Mouse (Mus musculus) intestine, embryonic 15.5 days (tissue): ENCODE measurements around the gene Hs2st1. TPM values are rescaled to one million over a fixed set of nuclear protein-coding genes. Genes with fewer than 3 reads are reported as not detected.
A peak's percentile ranks its signal among the peaks of the same experiment; 100 is the strongest.

ENCODE experiments used
- ATAC-seq: fragments of 200-750 bp; cut with Nextera tagmentation; 2 replicates; pipeline ENCODE4 v1.8.0; 2017; ENCODE audit warnings: moderate TSS enrichment, moderate library complexity
- H3K27ac ChIP-seq: fragments of 300-500 bp; sonication (generic); 2 replicates; pipeline ENCODE4 v1.5.1; 2015; ENCODE audit warnings: mild to moderate bottlenecking, inconsistent platforms
- H3K27me3 ChIP-seq: fragments of 300-500 bp; sonication (generic); replicated peaks from 2 replicates; pipeline ENCODE4 v1.6.1; 2015; ENCODE audit warnings: inconsistent platforms
- H3K36me3 ChIP-seq: fragments of 300-500 bp; sonication (generic); 2 replicates; pipeline ENCODE4 v1.6.1; 2015; ENCODE audit warnings: inconsistent platforms
- H3K4me1 ChIP-seq: fragments of 300-500 bp; sonication (generic); replicated peaks from 2 replicates; pipeline ENCODE4 v1.6.1; 2015; ENCODE audit warnings: inconsistent platforms
- H3K4me2 ChIP-seq: fragments of 300-500 bp; sonication (generic); replicated peaks from 2 replicates; pipeline ENCODE4 v1.6.1; 2015; ENCODE audit warnings: mild to moderate bottlenecking, inconsistent platforms
- H3K4me3 ChIP-seq: fragments of 300-500 bp; sonication (generic); replicated peaks from 2 replicates; pipeline ENCODE4 v1.5.1; 2015; ENCODE audit warnings: inconsistent platforms
- H3K9ac ChIP-seq: fragments of 300-500 bp; sonication (generic); 2 replicates; pipeline ENCODE4 v1.6.1; 2015; ENCODE audit warnings: inconsistent platforms
- H3K9me3 ChIP-seq: fragments of 300-500 bp; sonication (generic); 2 replicates; pipeline ENCODE4 v1.6.1; 2016; ENCODE audit warnings: inconsistent platforms
- WGBS: fragments of 180-500 bp; shearing (Covaris S2); methylation state at CpG from one replicate; pipeline ENCODE4 v1.1.7; 2015; 5-methylcytosine and 5-hydroxymethylcytosine counted together
- polyA plus RNA-seq: library from polyadenylated mRNA; unstranded; fragments of >200 nt; fragmentation: Nextera tagmentation; extraction: Ambion mirVana; gene quantifications from 2 replicates; pipeline ENCODE4 v1.2.1, GENCODE M21; 2015

The Hs2st1 gene
- polyA plus RNA-seq, 1 experiment from 2014 or later: 10.3 TPM

GRCm38 (mm10) chr3:144545152-144545551 lies 24.8 kb downstream of the Hs2st1 start:
- 87% methylated on average over 7 of the region's 7 CpGs for WGBS
- no peak for ATAC-seq

GRCm38 (mm10) chr3:144541906-144542438 lies 28.0 kb downstream of the Hs2st1 start:
- no peak overlapping the region for H3K4me3 ChIP-seq
- WGBS: 67% methylated on average over 6 of the region's 6 CpGs
- no peak overlapping the region for H3K4me2 ChIP-seq
- H3K9me3 ChIP-seq: no peaks in the 10 kb centered on the region
- no peaks in the 10 kb centered on the region for H3K36me3 ChIP-seq
- no peaks in the 10 kb centered on the region for H3K27me3 ChIP-seq
- H3K4me1 ChIP-seq: peaks cover 14% of the 10 kb centered on the region
- no peak overlapping the region for H3K27ac ChIP-seq
- no peak overlapping the region for H3K9ac ChIP-seq
- ATAC-seq: no peak

More at GRCm38 (mm10) chr3:144545152-144545551, 24.8 kb downstream of the Hs2st1 start:
- Histone ChIP-seq H3K4me2 (no peak overlapping the region), H3K27ac (no peak overlapping the region), H3K9me3 (no peaks in the 10 kb centered on the region), H3K4me1 (peaks cover 9% of the 10 kb centered on the region), H3K27me3 (no peaks in the 10 kb centered on the region), H3K36me3 (no peaks in the 10 kb centered on the region), H3K9ac (no peak overlapping the region), H3K4me3 (no peak overlapping the region)

- Histone ChIP-seq H3K9me3 (no peaks in the 10 kb centered on the region), H3K36me3 (no peaks in the 10 kb centered on the region), H3K4me3 (no peak overlapping the region), H3K9ac (no peak overlapping the region), H3K4me2 (no peak overlapping the region), H3K27ac (no peak overlapping the region), H3K4me1 (peaks cover 14% of the 10 kb centered on the region), H3K27me3 (no peaks in the 10 kb centered on the region)
- WGBS: 71% methylated on average over 3 of the region's 3 CpGs
- ATAC-seq: no peak
Measured at GRCm38 (mm10) chr3:144540805-144541204, 29.2 kb downstream of the Hs2st1 start.

GRCm38 (mm10) chr3:144539051-144539450 lies 30.9 kb downstream of the Hs2st1 start:
- Histone ChIP-seq H3K9ac (no peak overlapping the region), H3K4me3 (no peak overlapping the region), H3K36me3 (no peaks in the 10 kb centered on the region), H3K27ac (no peak overlapping the region), H3K9me3 (no peaks in the 10 kb centered on the region), H3K4me2 (no peak overlapping the region), H3K4me1 (peaks cover 14% of the 10 kb centered on the region), H3K27me3 (no peaks in the 10 kb centered on the region)
- WGBS: 46% methylated on average over 3 of the region's 3 CpGs
- ATAC-seq: no peak

- Histone ChIP-seq H3K9ac (no peak overlapping the region), H3K4me2 (no peak overlapping the region), H3K36me3 (no peaks in the 10 kb centered on the region), H3K27ac (no peak overlapping the region), H3K9me3 (no peaks in the 10 kb centered on the region), H3K27me3 (no peaks in the 10 kb centered on the region), H3K4me3 (no peak overlapping the region), H3K4me1 (peaks cover 13% of the 10 kb centered on the region)
- 79% methylated on average over 7 of the region's 7 CpGs for WGBS
- ATAC-seq: peak; percentile 62; the same call in 1 of the 2 replicates
Measured at GRCm38 (mm10) chr3:144537078-144537855, 32.7 kb downstream of the Hs2st1 start.

- Histone ChIP-seq H3K4me2 (no peak overlapping the region), H3K4me3 (no peak overlapping the region), H3K36me3 (no peaks in the 10 kb centered on the region), H3K27ac (no peak overlapping the region), H3K4me1 (peaks cover 9% of the 10 kb centered on the region; the same call in 1 of the 2 replicates), H3K9ac (no peak overlapping the region), H3K9me3 (no peaks in the 10 kb centered on the region), H3K27me3 (no peaks in the 10 kb centered on the region)
- WGBS: 92% methylated on average over 4 of the region's 4 CpGs
- ATAC-seq: no peak
Measured at GRCm38 (mm10) chr3:144535056-144535455, 34.9 kb downstream of the Hs2st1 start.

- H3K4me3 ChIP-seq: no peak overlapping the region
- WGBS: 40% methylated on average over 5 of the region's 5 CpGs
- peak; percentile 34; the same call in 1 of the 2 replicates for ATAC-seq
- H3K4me2 ChIP-seq: no peak overlapping the region
- H3K27me3 ChIP-seq: no peaks in the 10 kb centered on the region
- H3K36me3 ChIP-seq: no peaks in the 10 kb centered on the region
- no peaks in the 10 kb centered on the region for H3K9me3 ChIP-seq
- H3K27ac ChIP-seq: no peak overlapping the region
- H3K9ac ChIP-seq: no peak overlapping the region
- H3K4me1 ChIP-seq: 0 out of 2 replicates have a peak, but pooled peaks cover 2% of the 10 kb centered on the region
Measured at GRCm38 (mm10) chr3:144531023-144531422, 39.0 kb downstream of the Hs2st1 start.

GRCm38 (mm10) chr3:144527918-144528317 lies 42.1 kb downstream of the Hs2st1 start:
- 88% methylated on average over 7 of the region's 7 CpGs for WGBS
- Histone ChIP-seq H3K9me3 (no peaks in the 10 kb centered on the region), H3K4me1 (0 out of 2 replicates have a peak, but pooled peaks cover 2% of the 10 kb centered on the region), H3K9ac (no peak overlapping the region), H3K27ac (no peak overlapping the region), H3K36me3 (no peaks in the 10 kb centered on the region), H3K4me3 (no peak overlapping the region), H3K4me2 (no peak overlapping the region), H3K27me3 (no peaks in the 10 kb centered on the region)
- no peak for ATAC-seq

GRCm38 (mm10) chr3:144519581-144520272 lies 50.3 kb downstream of the Hs2st1 start:
- no peak overlapping the region for H3K9ac ChIP-seq
- H3K4me2 ChIP-seq: no peak overlapping the region
- peaks cover 3% of the 10 kb centered on the region; the same call in 1 of the 2 replicates for H3K4me1 ChIP-seq
- H3K27me3 ChIP-seq: no peaks in the 10 kb centered on the region
- H3K9me3 ChIP-seq: no peaks in the 10 kb centered on the region
- no peak overlapping the region for H3K4me3 ChIP-seq
- no peak overlapping the region for H3K27ac ChIP-seq
- no peaks in the 10 kb centered on the region for H3K36me3 ChIP-seq
- no peak for ATAC-seq
- WGBS: 32% methylated on average over 10 of the region's 10 CpGs

- Histone ChIP-seq H3K36me3 (no peaks in the 10 kb centered on the region), H3K4me1 (peaks cover 5% of the 10 kb centered on the region; the same call in 1 of the 2 replicates), H3K9ac (no peak overlapping the region), H3K27me3 (no peaks in the 10 kb centered on the region), H3K4me3 (no peak overlapping the region), H3K27ac (no peak overlapping the region), H3K4me2 (no peak overlapping the region), H3K9me3 (no peaks in the 10 kb centered on the region)
- WGBS: 19% methylated on average over 5 of the region's 5 CpGs
- ATAC-seq: no peak
Measured at GRCm38 (mm10) chr3:144518917-144519316, 51.1 kb downstream of the Hs2st1 start.

- ATAC-seq: no peak
- Histone ChIP-seq H3K4me2 (no peak overlapping the region), H3K27ac (no peak overlapping the region), H3K9ac (no peak overlapping the region), H3K36me3 (no peaks in the 10 kb centered on the region), H3K9me3 (no peaks in the 10 kb centered on the region), H3K4me3 (no peak overlapping the region), H3K4me1 (peaks cover 10% of the 10 kb centered on the region; the same call in 1 of the 2 replicates), H3K27me3 (no peaks in the 10 kb centered on the region)
- 75% methylated on average over 7 of the region's 7 CpGs for WGBS
Measured at GRCm38 (mm10) chr3:144515286-144515685, 54.7 kb downstream of the Hs2st1 start.

- H3K9me3 ChIP-seq: no peaks in the 10 kb centered on the region
- H3K4me1 ChIP-seq: peaks cover 7% of the 10 kb centered on the region; the same call in 1 of the 2 replicates
Measured at GRCm38 (mm10) chr3:144514122-144514505, 55.9 kb downstream of the Hs2st1 start.

More at GRCm38 (mm10) chr3:144514122-144514505, 55.9 kb downstream of the Hs2st1 start:
- no peak for ATAC-seq
- no peaks in the 10 kb centered on the region for H3K36me3 ChIP-seq
- H3K9ac ChIP-seq: no peak overlapping the region
- no peak overlapping the region for H3K4me3 ChIP-seq
- no peak overlapping the region for H3K27ac ChIP-seq
- H3K4me2 ChIP-seq: no peak overlapping the region
- WGBS: 78% methylated on average over 10 of the region's 10 CpGs
- no peaks in the 10 kb centered on the region for H3K27me3 ChIP-seq
